Mouse (Mus musculus) MEL (cell line): Measurements from ENCODE around the gene Rbm28.

Source experiments
- CTCF ChIP-seq, 3 experiments: IDR thresholded peaks in 2 of 3; conservative IDR thresholded peaks in 1 of 3; 2 replicates each; pipeline ENCODE4 v1.5.1; 2011 to 2012; ENCODE audit warnings: low read length in 3 of 3, low read depth in 2 of 3, mild to moderate bottlenecking in 2 of 3, improper control_type of control experiment in 1 of 3, inconsistent platforms in 1 of 3, mixed read lengths in 1 of 3, moderate library complexity in 1 of 3; ENCODE audit not compliant: control insufficient read depth in 1 of 3, insufficient read depth in 1 of 3, poor library complexity in 1 of 3, severe bottlenecking in 1 of 3
- E2F4 ChIP-seq: IDR thresholded peaks from 2 replicates; pipeline ENCODE4 v1.6.1; 2011; ENCODE audit warnings: low read depth, low read length, improper control_type of control experiment, borderline replicate concordance
- ELF1 ChIP-seq: IDR thresholded peaks from 2 replicates; pipeline ENCODE4 v1.6.1; 2014; ENCODE audit warnings: low read depth, mild to moderate bottlenecking, inconsistent platforms, low read length, improper control_type of control experiment, moderate library complexity
- HCFC1 ChIP-seq: IDR thresholded peaks from 2 replicates; pipeline ENCODE4 v1.6.1; 2012; ENCODE audit warnings: low read depth, mild to moderate bottlenecking, inconsistent platforms, low read length, improper control_type of control experiment, moderate library complexity
- MAX ChIP-seq: IDR thresholded peaks from 2 replicates; pipeline ENCODE4 v1.6.1; 2011; ENCODE audit warnings: low read length, improper control_type of control experiment
- MAZ ChIP-seq: IDR thresholded peaks from 2 replicates; pipeline ENCODE4 v1.6.1; 2012; ENCODE audit warnings: low read depth, mild to moderate bottlenecking, inconsistent platforms, low read length, improper control_type of control experiment
- NRF1 ChIP-seq: IDR thresholded peaks from 2 replicates; pipeline ENCODE4 v1.6.1; 2014; ENCODE audit warnings: low read depth, mild to moderate bottlenecking, inconsistent platforms, low read length, improper control_type of control experiment, moderate library complexity; ENCODE audit not compliant: poor library complexity, insufficient read depth, severe bottlenecking
- POLR2A ChIP-seq, 2 experiments: IDR thresholded peaks; 2 replicates each; pipeline ENCODE4 v1.6.1; 2011 to 2012; ENCODE audit warnings: low read length in 2 of 2, mild to moderate bottlenecking in 2 of 2, control low read depth in 1 of 2, improper control_type of control experiment in 1 of 2, low read depth in 1 of 2, moderate library complexity in 1 of 2; ENCODE audit not compliant: control insufficient read depth in 1 of 2, insufficient read depth in 1 of 2, poor library complexity in 1 of 2
- POLR2AphosphoS5 ChIP-seq: IDR thresholded peaks from 2 replicates; pipeline ENCODE4 v1.6.1; 2012; ENCODE audit warnings: low read depth, borderline replicate concordance, mild to moderate bottlenecking, inconsistent platforms, low read length, moderate library complexity, mixed read lengths
- SIN3A ChIP-seq: IDR thresholded peaks from 2 replicates; pipeline ENCODE4 v1.6.1; 2012; ENCODE audit warnings: low read length, improper control_type of control experiment, inconsistent platforms
- ZC3H11A ChIP-seq: IDR thresholded peaks from 2 replicates; pipeline ENCODE4 v1.6.1; 2012; ENCODE audit warnings: low read depth, mild to moderate bottlenecking, inconsistent platforms, low read length, improper control_type of control experiment

GRCm38 (mm10) chr6:29210231-29210936, 45.6 kb upstream of the Rbm28 start:
- no peak for TF ChIP-seq POLR2A (IDR thresholded peaks at IDR 0.05; ENCODE audit: control insufficient read depth in 1 of 2, insufficient read depth in 1 of 2, low read depth in 1 of 2, low read length in 2 of 2, poor library complexity in 1 of 2)
- no peak for TF ChIP-seq CTCF (IDR thresholded peaks at IDR 0.05 in 2 of 3, conservative IDR thresholded peaks at IDR 0.05 in 1 of 3; ENCODE audit: control insufficient read depth in 1 of 3, insufficient read depth in 1 of 3, low read depth in 2 of 3, low read length in 3 of 3, poor library complexity in 1 of 3, severe bottlenecking in 1 of 3)
- no peak for TF ChIP-seq HCFC1
- TF ChIP-seq ZC3H11A, result no peak
- TF ChIP-seq E2F4, result no peak
- TF ChIP-seq ELF1, result no peak
- TF ChIP-seq POLR2AphosphoS5, result no peak
- no peak for TF ChIP-seq MAX
- TF ChIP-seq SIN3A, result no peak
- TF ChIP-seq NRF1, result no peak
- TF ChIP-seq MAZ, result no peak
